Mouse (Mus musculus): ENCODE data around the gene Spint1.

GRCm38 (mm10) chr2:119229775-119230704 is 7.1 kb upstream of the Spint1 start, which contains the start of gene Ppp1r14d:
- TF ChIP-seq CTCF (IDR thresholded peaks at IDR 0.05; ENCODE audit: low read depth, low read length) = no peak
- no peak for TF ChIP-seq POLR2A (IDR thresholded peaks at IDR 0.05; ENCODE audit: insufficient read depth, low read length)
- TF ChIP-seq EP300 (IDR thresholded peaks at IDR 0.05; ENCODE audit: insufficient read depth, low read depth, low read length) = 0 out of 2 replicates have a peak, but pooled peaks have one; percentile 25
